Mouse (Mus musculus) kidney, adult 2 months (tissue): Measurements from ENCODE around the gene Rdh11. TPM values are rescaled to one million over a fixed set of nuclear protein-coding genes. Genes with fewer than 3 reads are reported as not detected.

Experiments used
- DNase-seq: peaks from one replicate; pipeline ENCODE4 v3.0.0; 2021
- H3K27ac ChIP-seq: fragments of 200-500 bp; 2 replicates; pipeline ENCODE4 v1.5.1; 2012; ENCODE audit warnings: low read depth, low read length, control low read depth, inconsistent platforms; ENCODE audit not compliant: insufficient read depth
- H3K27me3 ChIP-seq: fragments of 200-500 bp; replicated peaks from 2 replicates; pipeline ENCODE4 v1.6.1; 2012; ENCODE audit warnings: mild to moderate bottlenecking, moderate library complexity, low read length, inconsistent platforms; ENCODE audit not compliant: control insufficient read depth, insufficient read depth
- H3K36me3 ChIP-seq: fragments of 200-500 bp; 2 replicates; pipeline ENCODE4 v1.6.1; 2012; ENCODE audit warnings: mild to moderate bottlenecking, moderate library complexity, low read length, inconsistent platforms; ENCODE audit not compliant: control insufficient read depth, insufficient read depth
- H3K4me1 ChIP-seq: fragments of 200-500 bp; 2 replicates; pipeline ENCODE4 v1.6.1; 2011; ENCODE audit warnings: low read length; ENCODE audit not compliant: control insufficient read depth, insufficient read depth
- H3K4me3 ChIP-seq: fragments of 200-500 bp; 2 replicates; pipeline ENCODE4 v1.5.1; 2011; ENCODE audit warnings: mild to moderate bottlenecking, low read depth, low read length, control low read depth; ENCODE audit not compliant: insufficient read depth
- CTCF ChIP-seq: fragments of 200-500 bp; conservative IDR thresholded peaks from 2 replicates; pipeline ENCODE4 v1.5.1; 2011; ENCODE audit warnings: low read depth, mild to moderate bottlenecking, control low read depth, low read length, moderate library complexity, mixed read lengths; ENCODE audit not compliant: insufficient read depth, insufficient read length
- POLR2A ChIP-seq: fragments of 200-500 bp; IDR thresholded peaks from one replicate; pipeline ENCODE4 v1.6.1; 2011; ENCODE audit warnings: low read depth, low read length, control low read depth
- WGBS: fragments of 180-500 bp; shearing (Covaris S2); methylation state at CpG from one replicate; pipeline ENCODE4 v1.1.7; 2018; 5-methylcytosine and 5-hydroxymethylcytosine counted together
- polyA plus RNA-seq: library from polyadenylated mRNA; depleted of rRNA; stranded (reverse); fragments of >200 nt; gene quantifications from 2 replicates; pipeline ENCODE4 v1.2.3, GENCODE M21; 2012

The Rdh11 gene
- polyA plus RNA-seq, 1 experiment: 13.0 TPM

DNA sequence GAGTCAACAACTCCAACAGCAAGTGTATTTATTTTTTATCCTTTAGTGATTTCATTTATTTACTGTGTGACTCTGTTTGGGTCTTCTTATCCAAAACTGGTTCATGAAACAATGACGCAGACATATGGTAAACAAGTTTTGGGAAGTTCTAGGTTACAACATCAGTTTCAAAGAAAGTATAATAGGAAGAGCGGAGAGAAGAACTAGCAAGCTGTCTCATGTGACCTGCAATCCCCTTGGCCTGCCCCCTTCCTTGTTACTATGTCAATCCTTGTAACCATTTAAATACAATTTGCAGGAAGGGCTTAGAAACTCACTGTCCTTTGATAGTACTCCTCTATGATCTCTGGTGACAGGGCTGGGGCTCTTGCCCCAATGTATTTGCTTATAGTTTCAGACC, 51.3 kb downstream of the Rdh11 start:
- Histone ChIP-seq H3K36me3 (no peaks in the 10 kb centered on the region), H3K27ac (no peak overlapping the region), H3K4me3 (no peak overlapping the region), H3K27me3 (no peaks in the 10 kb centered on the region), H3K4me1 (no peaks in the 10 kb centered on the region)
- WGBS: 92% methylated on average over 2 of the region's 2 CpGs
- TF ChIP-seq CTCF (no peak), POLR2A (no peak)
- DNase-seq: no peak

DNA sequence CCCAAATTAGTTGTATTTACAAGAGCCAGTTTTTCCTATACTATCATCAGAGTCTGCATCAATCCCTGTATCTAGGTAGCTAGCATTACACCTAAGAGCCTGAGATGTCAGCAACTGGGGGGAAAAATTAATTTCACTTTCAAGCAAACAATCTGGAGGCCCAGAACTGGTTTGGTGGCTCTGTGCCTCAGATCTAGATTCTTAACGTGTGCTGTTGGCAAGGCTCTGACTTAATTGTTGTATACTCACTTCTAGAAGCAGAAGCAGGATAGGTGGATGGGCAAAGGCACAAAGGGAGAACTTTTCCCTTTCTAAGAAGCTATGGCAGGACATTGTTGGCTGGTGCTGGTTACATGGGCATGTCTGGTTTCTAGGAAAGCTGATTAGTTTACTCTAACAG, 52.7 kb downstream of the Rdh11 start:
- Histone ChIP-seq H3K27me3 (no peaks in the 10 kb centered on the region), H3K36me3 (no peaks in the 10 kb centered on the region), H3K4me1 (no peaks in the 10 kb centered on the region), H3K27ac (no peak overlapping the region), H3K4me3 (no peak overlapping the region)
- 47% methylated on average over 1 of the region's 1 CpGs for WGBS
- TF ChIP-seq POLR2A (no peak), CTCF (no peak)
- no peak for DNase-seq

DNA sequence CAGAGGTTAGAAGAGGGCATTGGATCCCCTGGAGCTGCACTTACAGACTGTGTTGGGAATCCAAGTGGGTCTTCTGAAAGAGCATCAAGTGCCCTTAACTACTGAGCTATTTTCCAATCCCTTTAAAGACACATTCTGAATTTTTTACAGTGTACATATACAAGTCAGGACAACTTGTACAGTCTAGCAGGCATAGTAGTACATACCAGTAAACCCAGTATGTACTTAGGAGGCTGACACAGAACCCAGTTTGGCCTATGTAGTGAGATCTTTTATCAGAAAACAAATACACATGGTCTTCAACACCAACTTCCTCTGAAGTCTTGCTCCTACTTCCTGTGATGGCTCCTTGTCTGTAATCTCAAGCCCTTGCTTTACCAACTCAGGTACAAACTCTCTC, 53.1 kb downstream of the Rdh11 start:
- no peaks in the 10 kb centered on the region for H3K4me1 ChIP-seq
- H3K27ac ChIP-seq: no peak overlapping the region
- H3K4me3 ChIP-seq: no peak overlapping the region
- no peak for DNase-seq
- no peaks in the 10 kb centered on the region for H3K27me3 ChIP-seq
- no peaks in the 10 kb centered on the region for H3K36me3 ChIP-seq
- TF ChIP-seq CTCF (no peak), POLR2A (no peak)

DNA sequence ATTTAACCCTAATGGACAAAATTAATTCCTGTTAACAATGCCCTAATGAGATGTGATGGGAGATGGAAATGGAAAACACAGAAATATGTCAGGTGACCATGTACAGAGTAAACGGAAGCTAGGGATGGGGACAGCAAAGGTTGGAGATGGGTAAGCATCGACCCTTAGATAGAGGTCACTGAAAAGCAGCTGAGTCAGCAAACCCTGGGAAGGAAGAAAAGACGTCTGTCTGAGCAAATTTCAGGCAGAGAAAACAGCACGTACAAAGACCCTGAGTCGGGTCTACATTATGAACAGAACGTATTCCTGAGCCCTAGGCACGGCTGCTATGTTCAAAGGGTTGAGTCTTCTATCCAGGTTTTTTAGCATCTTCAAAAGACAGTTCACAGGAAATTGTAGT, 55.1 kb downstream of the Rdh11 start:
- Histone ChIP-seq H3K36me3 (no peaks in the 10 kb centered on the region), H3K4me3 (no peak overlapping the region), H3K27me3 (no peaks in the 10 kb centered on the region; the same call in 1 of the 2 replicates), H3K4me1 (no peaks in the 10 kb centered on the region), H3K27ac (no peak overlapping the region)
- WGBS: 72% methylated on average over 7 of the region's 7 CpGs
- DNase-seq: no peak
- TF ChIP-seq POLR2A (no peak), CTCF (no peak)

DNA sequence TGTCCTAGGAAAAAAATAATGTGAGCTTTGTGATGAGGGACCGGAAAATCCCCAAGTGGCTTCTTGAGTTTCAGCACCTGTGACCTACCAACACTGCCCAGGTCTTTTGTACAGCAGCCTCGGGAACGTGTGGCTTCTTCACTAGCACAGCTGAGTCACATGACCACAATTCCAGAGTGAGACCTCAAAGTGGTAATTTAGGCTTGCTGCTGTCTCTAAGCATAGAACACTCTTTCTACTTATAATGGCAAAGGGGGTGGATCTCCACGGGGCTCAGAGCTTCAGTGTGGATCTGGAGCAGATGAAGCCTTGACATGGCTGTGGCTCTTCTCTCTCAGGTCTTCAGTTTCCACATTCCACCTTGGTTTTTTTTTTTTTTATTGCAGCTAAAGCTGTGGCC, 57.0 kb downstream of the Rdh11 start:
- Histone ChIP-seq H3K27ac (no peak overlapping the region), H3K27me3 (no peaks in the 10 kb centered on the region; the same call in 1 of the 2 replicates), H3K4me1 (no peaks in the 10 kb centered on the region), H3K4me3 (no peak overlapping the region), H3K36me3 (no peaks in the 10 kb centered on the region)
- TF ChIP-seq POLR2A: no peak
- no peak for TF ChIP-seq CTCF
- no peak for DNase-seq
- WGBS: 31% methylated on average over 4 of the region's 4 CpGs

DNA sequence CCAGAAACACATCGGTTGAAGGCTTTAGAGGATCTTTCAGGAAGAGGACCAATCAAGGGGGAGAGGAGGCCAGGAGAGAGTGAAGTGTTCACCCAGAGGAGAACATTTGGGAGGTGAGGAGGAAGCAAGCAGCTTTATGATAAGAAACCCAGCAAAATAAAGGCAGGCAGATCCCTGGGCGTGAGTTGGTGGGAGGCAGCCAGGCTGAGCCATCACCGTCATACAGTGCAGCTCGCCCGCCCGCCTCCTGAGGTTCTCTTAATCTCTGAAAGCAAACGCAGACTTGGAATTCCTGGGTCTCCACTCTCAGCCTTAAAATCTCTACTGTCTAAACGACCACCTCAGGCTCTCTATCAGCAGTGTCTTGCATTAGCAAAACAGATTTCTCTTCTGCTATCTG, 57.4 kb downstream of the Rdh11 start:
- Histone ChIP-seq H3K27me3 (no peaks in the 10 kb centered on the region; the same call in 1 of the 2 replicates), H3K27ac (no peak overlapping the region), H3K4me1 (no peaks in the 10 kb centered on the region), H3K4me3 (no peak overlapping the region), H3K36me3 (no peaks in the 10 kb centered on the region)
- TF ChIP-seq CTCF (no peak), POLR2A (no peak)
- no peak for DNase-seq
- 60% methylated on average over 8 of the region's 8 CpGs for WGBS

DNA sequence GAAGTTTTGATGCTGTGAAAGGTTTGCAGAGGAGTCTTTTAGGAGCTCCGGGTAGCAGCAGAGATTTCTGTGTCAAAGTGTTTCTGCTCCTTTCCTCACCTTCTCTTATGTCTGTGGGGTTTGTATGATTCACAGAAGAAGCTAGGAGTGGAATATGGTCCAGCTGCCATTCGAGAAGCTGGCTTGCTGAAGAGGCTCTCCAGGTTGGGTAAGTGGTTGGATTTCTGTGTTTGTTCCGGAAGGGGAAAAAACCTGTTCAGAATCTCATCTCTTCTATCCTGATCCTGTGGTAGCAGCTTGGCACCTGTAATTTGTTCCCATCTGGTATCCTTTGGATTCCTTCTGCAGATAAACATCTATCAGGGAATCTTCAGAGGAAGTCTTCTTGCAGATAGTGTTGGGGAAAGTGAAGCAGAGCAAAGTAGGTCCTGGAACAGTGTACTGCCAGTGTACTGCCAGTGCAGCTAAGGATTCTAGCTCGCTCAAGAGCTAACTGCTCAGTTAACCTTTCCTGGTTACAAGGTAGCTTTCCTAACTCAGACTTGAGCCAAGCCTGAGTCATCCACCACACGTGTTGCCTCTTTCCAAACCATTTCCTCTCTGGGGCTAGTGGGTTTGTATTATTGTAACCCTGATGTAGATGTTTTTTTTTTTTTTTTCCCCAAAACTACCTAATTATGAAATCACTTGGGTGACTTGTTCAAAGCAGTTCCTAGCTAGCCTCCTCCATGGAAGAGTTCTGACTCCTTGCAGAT, 60.2 kb downstream of the Rdh11 start:
- no peak overlapping the region for H3K4me3 ChIP-seq
- no peaks in the 10 kb centered on the region for H3K36me3 ChIP-seq
- H3K4me1 ChIP-seq: no peaks in the 10 kb centered on the region
- TF ChIP-seq POLR2A (no peak), CTCF (no peak)
- no peak overlapping the region for H3K27ac ChIP-seq
- no peak for DNase-seq
- 44% methylated on average over 5 of the region's 5 CpGs for WGBS
- H3K27me3 ChIP-seq: no peaks in the 10 kb centered on the region; the same call in 1 of the 2 replicates
